Mouse (Mus musculus): ENCODE measurements around the gene Gramd1b. TPM values are rescaled to one million over a fixed set of nuclear protein-coding genes. Genes with fewer than 3 reads are reported as not detected.

Gene Gramd1b
- polyA plus RNA-seq, 1 experiment from 2014 or later, result 7.3 TPM

DNA sequence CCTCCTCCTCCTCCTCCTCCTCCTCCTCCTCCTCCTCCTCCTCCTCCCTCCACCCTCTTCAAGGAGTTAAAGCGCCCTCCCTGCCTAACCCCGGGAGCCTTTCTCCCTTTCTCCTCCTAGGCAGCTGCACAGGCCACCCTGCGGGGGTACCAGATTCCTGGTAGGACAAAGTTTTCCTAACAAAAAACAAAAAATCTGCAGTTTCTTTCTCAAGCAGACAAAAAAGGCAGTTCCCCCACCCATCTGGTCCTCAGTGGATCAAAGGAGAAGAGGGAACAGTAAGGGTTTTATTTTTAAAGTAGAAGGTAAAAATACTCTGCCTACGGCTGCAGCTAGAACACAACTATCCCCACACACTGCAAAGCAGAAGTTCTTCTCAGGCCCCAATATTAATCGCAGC, 156.2 kb downstream of the Gramd1b start:
- ATAC-seq (ENCODE audit: insufficient number of reproducible peaks, insufficient read depth, low FRiP score, low read depth), result no peak
- H3K9ac ChIP-seq (replicated peaks; ENCODE audit: low read depth, low read length), result no peak overlapping the region
- WGBS, result 46% methylated on average over 5 of the region's 5 CpGs
- H3K4me1 ChIP-seq (ENCODE audit: control insufficient read depth, insufficient read depth, low read length), result no peaks in the 10 kb centered on the region
- H3K4me2 ChIP-seq (replicated peaks; ENCODE audit: low read depth, low read length), result no peak overlapping the region
- H3K27ac ChIP-seq (ENCODE audit: low read length), result no peak overlapping the region
- H3K9me3 ChIP-seq (ENCODE audit: control insufficient read depth, low read depth, low read length), result no peaks in the 10 kb centered on the region
- no peak overlapping the region for H3K4me3 ChIP-seq (ENCODE audit: low read depth, low read length)
- no peaks in the 10 kb centered on the region for H3K27me3 ChIP-seq (ENCODE audit: control insufficient read depth, insufficient read depth, low read length)
- H3K36me3 ChIP-seq (ENCODE audit: control insufficient read depth, insufficient read depth, low read length), result no peaks in the 10 kb centered on the region

DNA sequence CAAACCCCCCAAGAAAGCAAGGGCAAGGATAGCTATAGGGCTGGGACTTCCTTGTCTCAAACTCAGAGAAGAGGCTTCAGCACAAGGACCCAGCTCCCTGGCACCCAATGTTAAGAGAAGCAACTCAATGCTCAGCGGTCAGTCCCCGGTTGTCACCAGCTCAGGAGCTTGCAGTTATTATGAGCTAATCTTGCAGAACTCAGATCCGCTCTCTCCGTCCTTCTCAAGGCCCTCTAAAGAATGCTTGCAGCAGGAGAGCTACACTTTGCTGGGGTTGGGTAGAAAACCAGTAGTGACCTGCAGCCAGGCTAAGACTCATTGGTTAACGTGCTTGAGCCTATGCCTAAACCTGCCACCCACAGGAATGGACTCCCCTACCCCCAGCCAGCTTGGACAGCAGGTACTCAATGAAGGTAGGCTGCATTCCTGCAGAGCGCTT, 156.6 kb downstream of the Gramd1b start:
- Histone ChIP-seq H3K4me3 (ENCODE audit: low read depth, low read length) (no peak overlapping the region), H3K27me3 (ENCODE audit: control insufficient read depth, insufficient read depth, low read length) (no peaks in the 10 kb centered on the region), H3K4me1 (ENCODE audit: control insufficient read depth, insufficient read depth, low read length) (no peaks in the 10 kb centered on the region), H3K9ac (replicated peaks; ENCODE audit: low read depth, low read length) (no peak overlapping the region), H3K4me2 (replicated peaks; ENCODE audit: low read depth, low read length) (no peak overlapping the region), H3K27ac (ENCODE audit: low read length) (no peak overlapping the region), H3K9me3 (ENCODE audit: control insufficient read depth, low read depth, low read length) (no peaks in the 10 kb centered on the region), H3K36me3 (ENCODE audit: control insufficient read depth, insufficient read depth, low read length) (no peaks in the 10 kb centered on the region)
- WGBS, result 76% methylated on average over 6 of the region's 6 CpGs
- ATAC-seq (ENCODE audit: insufficient number of reproducible peaks, insufficient read depth, low FRiP score, low read depth), result no peak

DNA sequence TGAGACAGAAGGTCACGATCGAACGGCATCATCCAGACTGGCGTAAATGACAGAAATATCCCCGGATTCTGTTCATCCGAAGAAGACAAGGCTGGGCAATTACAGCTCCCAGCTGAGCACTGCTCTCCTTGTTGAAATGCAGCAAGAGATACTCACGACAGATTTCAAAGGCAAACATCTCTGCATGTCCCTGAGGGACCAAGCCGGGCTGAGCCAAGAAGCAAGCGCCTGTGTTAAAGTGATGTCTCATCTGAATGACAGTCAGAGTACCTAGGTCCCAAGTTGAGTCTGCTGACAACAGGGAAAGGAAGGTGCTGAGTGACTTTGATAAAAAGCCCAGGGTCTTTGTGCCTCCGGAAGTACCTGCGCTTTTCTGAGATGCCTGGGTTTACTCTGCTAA, 157.1 kb downstream of the Gramd1b start:
- H3K4me2 ChIP-seq (replicated peaks; ENCODE audit: low read depth, low read length), result no peak overlapping the region
- H3K4me1 ChIP-seq (ENCODE audit: control insufficient read depth, insufficient read depth, low read length), result no peaks in the 10 kb centered on the region
- WGBS, result 81% methylated on average over 11 of the region's 11 CpGs
- no peak overlapping the region for H3K4me3 ChIP-seq (ENCODE audit: low read depth, low read length)
- no peak for ATAC-seq (ENCODE audit: insufficient number of reproducible peaks, insufficient read depth, low FRiP score, low read depth)
- no peaks in the 10 kb centered on the region for H3K36me3 ChIP-seq (ENCODE audit: control insufficient read depth, insufficient read depth, low read length)
- no peaks in the 10 kb centered on the region for H3K27me3 ChIP-seq (ENCODE audit: control insufficient read depth, insufficient read depth, low read length)
- H3K9ac ChIP-seq (replicated peaks; ENCODE audit: low read depth, low read length), result no peak overlapping the region
- no peaks in the 10 kb centered on the region for H3K9me3 ChIP-seq (ENCODE audit: control insufficient read depth, low read depth, low read length)
- H3K27ac ChIP-seq (ENCODE audit: low read length), result no peak overlapping the region

DNA sequence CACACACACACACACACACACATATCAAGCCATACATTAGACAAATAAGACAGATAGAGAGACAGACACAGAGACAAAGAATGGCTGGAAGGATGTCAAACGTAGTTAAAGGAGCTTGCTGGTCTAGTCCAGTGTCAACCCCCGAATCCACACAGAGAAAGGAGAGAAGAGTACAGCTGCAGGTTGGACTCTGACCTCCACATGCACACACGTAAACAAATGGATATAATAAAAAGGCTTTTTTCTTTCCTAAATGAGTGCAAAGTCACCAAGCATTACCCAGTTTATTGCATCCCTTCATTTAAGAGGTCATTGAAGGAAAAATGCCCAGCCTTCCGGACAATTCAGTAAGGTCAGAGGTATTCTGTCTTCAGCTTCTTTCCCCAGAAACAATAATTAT, 161.0 kb downstream of the Gramd1b start:
- WGBS, result 43% methylated on average over 4 of the region's 4 CpGs
- H3K27me3 ChIP-seq (ENCODE audit: control insufficient read depth, insufficient read depth, low read length), result no peaks in the 10 kb centered on the region
- H3K9me3 ChIP-seq (ENCODE audit: control insufficient read depth, low read depth, low read length), result no peaks in the 10 kb centered on the region
- H3K4me1 ChIP-seq (ENCODE audit: control insufficient read depth, insufficient read depth, low read length), result no peaks in the 10 kb centered on the region
- no peak overlapping the region for H3K4me2 ChIP-seq (replicated peaks; ENCODE audit: low read depth, low read length)
- H3K27ac ChIP-seq (ENCODE audit: low read length), result no peak overlapping the region
- no peak for ATAC-seq (ENCODE audit: insufficient number of reproducible peaks, insufficient read depth, low FRiP score, low read depth)
- no peak overlapping the region for H3K4me3 ChIP-seq (ENCODE audit: low read depth, low read length)
- H3K9ac ChIP-seq (replicated peaks; ENCODE audit: low read depth, low read length), result no peak overlapping the region
- no peaks in the 10 kb centered on the region for H3K36me3 ChIP-seq (ENCODE audit: control insufficient read depth, insufficient read depth, low read length)

DNA sequence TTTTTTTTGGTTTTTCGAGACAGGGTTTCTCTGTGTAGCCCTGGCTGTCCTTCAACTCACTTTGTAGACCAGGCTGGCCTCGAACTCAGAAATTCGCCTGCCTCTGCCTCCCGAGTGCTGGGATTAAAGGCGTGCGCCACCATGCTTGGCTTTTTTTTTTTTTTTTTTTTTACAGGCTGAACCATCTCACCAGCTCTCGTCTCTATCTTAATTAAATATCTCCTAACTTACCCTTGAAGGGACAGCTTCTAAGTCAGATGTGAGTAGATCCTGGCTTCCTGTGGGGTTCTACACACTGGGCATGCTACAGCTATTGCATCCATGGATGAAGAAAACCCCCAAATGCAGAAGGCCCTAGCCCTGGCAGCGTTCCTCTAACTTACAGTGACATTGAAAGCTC, 164.4 kb downstream of the Gramd1b start:
- 95% methylated on average over 6 of the region's 8 CpGs for WGBS
- no peak overlapping the region for H3K9ac ChIP-seq (replicated peaks; ENCODE audit: low read depth, low read length)
- H3K4me2 ChIP-seq (replicated peaks; ENCODE audit: low read depth, low read length), result no peak overlapping the region
- H3K36me3 ChIP-seq (ENCODE audit: control insufficient read depth, insufficient read depth, low read length), result no peaks in the 10 kb centered on the region
- H3K27me3 ChIP-seq (ENCODE audit: control insufficient read depth, insufficient read depth, low read length), result no peaks in the 10 kb centered on the region
- no peak overlapping the region for H3K27ac ChIP-seq (ENCODE audit: low read length)
- no peaks in the 10 kb centered on the region for H3K9me3 ChIP-seq (ENCODE audit: control insufficient read depth, low read depth, low read length)
- ATAC-seq (ENCODE audit: insufficient number of reproducible peaks, insufficient read depth, low FRiP score, low read depth), result no peak
- no peak overlapping the region for H3K4me3 ChIP-seq (ENCODE audit: low read depth, low read length)
- H3K4me1 ChIP-seq (ENCODE audit: control insufficient read depth, insufficient read depth, low read length), result no peaks in the 10 kb centered on the region

DNA sequence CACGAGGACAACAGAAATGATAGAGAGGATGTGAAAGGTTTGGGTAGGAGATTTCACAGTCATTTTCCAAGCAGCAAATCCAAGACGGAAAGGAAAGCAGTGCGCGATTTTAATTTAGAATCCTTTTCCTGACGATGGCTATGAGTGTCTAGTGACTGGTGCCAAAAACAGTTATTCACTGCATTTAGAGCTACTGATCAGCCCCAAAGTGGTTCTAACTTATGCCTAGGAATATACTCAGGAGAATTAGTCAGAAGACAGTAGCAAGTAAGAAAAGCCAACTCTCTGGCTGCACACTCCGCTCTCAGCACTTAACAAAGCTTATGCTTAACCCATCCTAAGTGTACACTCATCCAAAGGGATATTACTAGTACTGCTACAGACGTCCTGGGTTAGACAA, 166.9 kb downstream of the Gramd1b start:
- Histone ChIP-seq H3K27me3 (ENCODE audit: control insufficient read depth, insufficient read depth, low read length) (no peaks in the 10 kb centered on the region), H3K4me2 (replicated peaks; ENCODE audit: low read depth, low read length) (no peak overlapping the region), H3K9ac (replicated peaks; ENCODE audit: low read depth, low read length) (no peak overlapping the region), H3K4me3 (ENCODE audit: low read depth, low read length) (no peak overlapping the region), H3K9me3 (ENCODE audit: control insufficient read depth, low read depth, low read length) (no peaks in the 10 kb centered on the region), H3K27ac (ENCODE audit: low read length) (no peak overlapping the region), H3K4me1 (ENCODE audit: control insufficient read depth, insufficient read depth, low read length) (no peaks in the 10 kb centered on the region), H3K36me3 (ENCODE audit: control insufficient read depth, insufficient read depth, low read length) (no peaks in the 10 kb centered on the region)
- WGBS, result 77% methylated on average over 7 of the region's 7 CpGs
- ATAC-seq (ENCODE audit: insufficient number of reproducible peaks, insufficient read depth, low FRiP score, low read depth), result no peak

DNA sequence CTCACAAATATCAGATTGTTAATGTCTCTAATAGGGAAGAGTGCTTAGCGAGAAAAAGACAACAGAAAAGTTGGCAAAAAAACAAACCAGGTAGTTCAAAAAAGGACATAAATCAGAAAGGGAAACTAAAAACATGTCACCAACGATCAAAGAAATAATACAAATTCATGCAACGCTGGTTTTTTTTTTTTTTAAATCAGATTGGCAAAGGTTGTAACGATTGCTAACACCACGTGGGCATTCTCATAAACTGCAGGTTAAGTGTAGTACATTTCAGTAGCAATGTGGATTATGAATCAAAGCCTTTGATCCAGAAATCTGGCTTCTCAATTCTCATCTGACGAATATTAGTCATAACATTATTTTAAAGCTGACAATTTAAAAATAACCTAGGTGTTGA, 169.2 kb downstream of the Gramd1b start:
- no peaks in the 10 kb centered on the region for H3K36me3 ChIP-seq (ENCODE audit: control insufficient read depth, insufficient read depth, low read length)
- WGBS, result 80% methylated on average over 6 of the region's 6 CpGs
- H3K27ac ChIP-seq (ENCODE audit: low read length), result no peak overlapping the region

DNA sequence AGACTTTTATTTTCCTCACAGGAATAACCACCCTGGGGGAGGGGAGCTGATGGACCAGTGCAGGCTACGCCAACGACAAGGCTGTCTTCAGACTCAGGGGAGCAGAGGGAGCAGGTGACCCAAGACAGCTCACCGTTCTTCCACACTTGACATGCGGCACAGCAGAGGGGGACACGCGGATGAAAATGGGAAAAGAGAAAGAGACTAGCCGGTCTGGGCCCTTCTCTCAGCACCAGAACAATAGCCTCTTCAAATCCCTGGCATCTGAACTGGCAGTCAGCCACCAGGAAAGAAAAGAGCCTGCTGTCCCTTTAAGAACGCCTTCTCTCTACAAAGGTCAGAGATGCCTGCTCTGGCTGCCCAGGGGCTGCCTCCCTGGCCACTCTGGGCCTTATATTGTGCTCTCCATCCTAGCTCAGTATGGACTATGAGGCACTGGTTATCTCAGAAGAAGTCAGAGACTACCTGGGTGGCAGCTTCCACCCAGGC, 172.7 kb downstream of the Gramd1b start:
- H3K4me3 ChIP-seq (ENCODE audit: low read depth, low read length), result no peak overlapping the region
- H3K36me3 ChIP-seq (ENCODE audit: control insufficient read depth, insufficient read depth, low read length), result no peaks in the 10 kb centered on the region
- no peak overlapping the region for H3K27ac ChIP-seq (ENCODE audit: low read length)
- H3K9me3 ChIP-seq (ENCODE audit: control insufficient read depth, low read depth, low read length), result no peaks in the 10 kb centered on the region
- no peaks in the 10 kb centered on the region for H3K27me3 ChIP-seq (ENCODE audit: control insufficient read depth, insufficient read depth, low read length)
- WGBS, result 61% methylated on average over 8 of the region's 8 CpGs
- H3K4me2 ChIP-seq (replicated peaks; ENCODE audit: low read depth, low read length), result no peak overlapping the region
- no peak overlapping the region for H3K9ac ChIP-seq (replicated peaks; ENCODE audit: low read depth, low read length)
- H3K4me1 ChIP-seq (ENCODE audit: control insufficient read depth, insufficient read depth, low read length), result no peaks in the 10 kb centered on the region
- no peak for ATAC-seq (ENCODE audit: insufficient number of reproducible peaks, insufficient read depth, low FRiP score, low read depth)

More for the DNA sequence above, 169.2 kb downstream of the Gramd1b start:
- Histone ChIP-seq H3K27me3 (ENCODE audit: control insufficient read depth, insufficient read depth, low read length) (no peaks in the 10 kb centered on the region), H3K9ac (replicated peaks; ENCODE audit: low read depth, low read length) (no peak overlapping the region), H3K4me2 (replicated peaks; ENCODE audit: low read depth, low read length) (no peak overlapping the region), H3K9me3 (ENCODE audit: control insufficient read depth, low read depth, low read length) (no peaks in the 10 kb centered on the region), H3K4me3 (ENCODE audit: low read depth, low read length) (no peak overlapping the region), H3K4me1 (ENCODE audit: control insufficient read depth, insufficient read depth, low read length) (no peaks in the 10 kb centered on the region)
- ATAC-seq (ENCODE audit: insufficient number of reproducible peaks, insufficient read depth, low FRiP score, low read depth), result no peak

DNA sequence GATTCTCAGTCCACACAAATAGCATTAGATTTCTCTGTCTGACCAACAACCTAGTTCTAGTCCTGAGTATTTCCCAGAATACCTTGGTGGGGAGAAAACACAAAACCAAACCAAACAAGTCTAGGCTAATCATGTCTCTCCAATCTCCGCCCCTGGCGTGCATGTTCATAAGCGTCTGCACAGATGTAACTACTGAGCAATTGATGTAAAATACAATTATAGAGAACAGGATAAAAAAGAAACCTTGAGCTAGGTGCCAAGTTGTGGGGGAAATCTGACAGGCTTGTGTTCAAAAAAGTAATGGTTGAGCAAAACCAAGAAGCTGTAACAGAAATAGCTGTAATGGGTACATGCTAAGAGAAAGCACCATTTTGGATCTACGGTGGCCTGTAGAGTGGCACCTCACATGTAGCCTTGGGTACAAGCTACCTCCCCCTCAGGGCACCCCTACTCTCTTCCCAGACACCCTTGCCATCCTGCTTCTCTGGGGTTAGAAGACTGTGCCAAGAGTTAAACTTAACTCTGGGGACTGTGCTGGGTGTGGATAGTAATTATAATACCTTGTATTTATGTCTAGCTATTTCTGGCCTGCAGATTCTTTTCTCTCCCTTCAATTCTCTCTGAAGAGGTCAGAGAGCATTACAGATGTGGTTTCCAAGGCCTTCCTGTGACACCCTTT, 174.3 kb downstream of the Gramd1b start:
- Histone ChIP-seq H3K36me3 (ENCODE audit: control insufficient read depth, insufficient read depth, low read length) (no peaks in the 10 kb centered on the region), H3K4me3 (ENCODE audit: low read depth, low read length) (no peak overlapping the region), H3K27ac (ENCODE audit: low read length) (no peak overlapping the region), H3K27me3 (ENCODE audit: control insufficient read depth, insufficient read depth, low read length) (no peaks in the 10 kb centered on the region), H3K4me2 (replicated peaks; ENCODE audit: low read depth, low read length) (no peak overlapping the region), H3K4me1 (ENCODE audit: control insufficient read depth, insufficient read depth, low read length) (no peaks in the 10 kb centered on the region), H3K9me3 (ENCODE audit: control insufficient read depth, low read depth, low read length) (no peaks in the 10 kb centered on the region), H3K9ac (replicated peaks; ENCODE audit: low read depth, low read length) (no peak overlapping the region)
- ATAC-seq (ENCODE audit: insufficient number of reproducible peaks, insufficient read depth, low FRiP score, low read depth), result no peak
- WGBS, result 94% methylated on average over 4 of the region's 4 CpGs

All from stomach, embryonic 14.5 days (tissue).